Mouse (Mus musculus) forebrain, embryonic 15.5 days (tissue): ENCODE data around the gene Noc4l. TPM values are rescaled to one million over a fixed set of nuclear protein-coding genes. Genes with fewer than 3 reads are reported as not detected.

Experiments used
- ATAC-seq: fragments of 200-750 bp; cut with Nextera tagmentation; replicated peaks from 2 replicates; pipeline ENCODE4 v1.8.0; 2017; ENCODE audit warnings: mild to moderate bottlenecking, moderate TSS enrichment, moderate library complexity
- H3K27ac ChIP-seq: fragments of 300-500 bp; sonication (generic); replicated peaks from 2 replicates; pipeline ENCODE4 v1.5.1; 2015; ENCODE audit warnings: mild to moderate bottlenecking, inconsistent platforms
- H3K27me3 ChIP-seq: fragments of 300-500 bp; sonication (generic); 2 replicates; pipeline ENCODE4 v1.6.1; 2015; ENCODE audit warnings: inconsistent platforms
- H3K36me3 ChIP-seq: fragments of 300-500 bp; sonication (generic); 2 replicates; pipeline ENCODE4 v1.6.1; 2015; ENCODE audit warnings: mild to moderate bottlenecking, inconsistent platforms
- H3K4me1 ChIP-seq: fragments of 300-500 bp; sonication (generic); 2 replicates; pipeline ENCODE4 v1.6.1; 2015; ENCODE audit warnings: inconsistent platforms
- H3K4me2 ChIP-seq: fragments of 300-500 bp; sonication (generic); replicated peaks from 2 replicates; pipeline ENCODE4 v1.6.1; 2015; ENCODE audit warnings: mild to moderate bottlenecking, inconsistent platforms
- H3K4me3 ChIP-seq: fragments of 300-500 bp; sonication (generic); 2 replicates; pipeline ENCODE4 v1.5.1; 2015; ENCODE audit warnings: mild to moderate bottlenecking, inconsistent platforms
- H3K9ac ChIP-seq: fragments of 300-500 bp; sonication (generic); replicated peaks from 2 replicates; pipeline ENCODE4 v1.6.1; 2015; ENCODE audit warnings: mild to moderate bottlenecking, inconsistent platforms
- H3K9me3 ChIP-seq: fragments of 300-500 bp; sonication (generic); 2 replicates; pipeline ENCODE4 v1.6.1; 2016; ENCODE audit warnings: inconsistent platforms
- WGBS: fragments of 180-500 bp; shearing (Covaris S2); methylation state at CpG from one replicate; pipeline ENCODE4 v1.1.7; 2015; ENCODE audit warnings: mixed read lengths; 5-methylcytosine and 5-hydroxymethylcytosine counted together
- polyA plus RNA-seq: library from polyadenylated mRNA; unstranded; fragments of >200 nt; fragmentation: Nextera tagmentation; extraction: Ambion mirVana; gene quantifications from 2 replicates; pipeline ENCODE4 v1.2.1, GENCODE M21; 2015

Noc4l gene
- polyA plus RNA-seq, 1 experiment from 2014 or later: 44.4 TPM

GRCm38 (mm10) chr5:110635951-110636707, 17.1 kb downstream of the Noc4l start:
- 35% methylated on average over 6 of the region's 6 CpGs for WGBS

GRCm38 (mm10) chr5:110629525-110630120, 23.6 kb downstream of the Noc4l start:
- 75% methylated on average over 2 of the region's 2 CpGs for WGBS
- Histone ChIP-seq H3K9ac (no peak overlapping the region), H3K4me1 (no peaks in the 10 kb centered on the region), H3K4me3 (no peak overlapping the region), H3K9me3 (no peaks in the 10 kb centered on the region), H3K4me2 (no peak overlapping the region), H3K27ac (no peak overlapping the region), H3K36me3 (no peaks in the 10 kb centered on the region), H3K27me3 (no peaks in the 10 kb centered on the region)
- ATAC-seq: no peak

More at GRCm38 (mm10) chr5:110635951-110636707, 17.1 kb downstream of the Noc4l start:
- H3K9me3 ChIP-seq: no peaks in the 10 kb centered on the region
- H3K27me3 ChIP-seq: no peaks in the 10 kb centered on the region
- H3K36me3 ChIP-seq: no peaks in the 10 kb centered on the region
- no peak overlapping the region for H3K27ac ChIP-seq
- no peak overlapping the region for H3K4me3 ChIP-seq
- no peak overlapping the region for H3K4me2 ChIP-seq
- H3K9ac ChIP-seq: no peak overlapping the region
- no peaks in the 10 kb centered on the region; the same call in 1 of the 2 replicates for H3K4me1 ChIP-seq
- ATAC-seq: peak; percentile 72

GRCm38 (mm10) chr5:110628156-110628555, 25.1 kb downstream of the Noc4l start:
- no peak overlapping the region for H3K9ac ChIP-seq
- 32% methylated on average over 19 of the region's 19 CpGs for WGBS

GRCm38 (mm10) chr5:110627351-110627750, 25.9 kb downstream of the Noc4l start:
- Histone ChIP-seq H3K4me2 (no peak overlapping the region), H3K4me3 (no peak overlapping the region), H3K9ac (no peak overlapping the region), H3K9me3 (no peaks in the 10 kb centered on the region), H3K27me3 (no peaks in the 10 kb centered on the region), H3K4me1 (no peaks in the 10 kb centered on the region), H3K36me3 (no peaks in the 10 kb centered on the region), H3K27ac (no peak overlapping the region)
- ATAC-seq: no peak
- 75% methylated on average over 10 of the region's 10 CpGs for WGBS

More at GRCm38 (mm10) chr5:110628156-110628555, 25.1 kb downstream of the Noc4l start:
- Histone ChIP-seq H3K27me3 (no peaks in the 10 kb centered on the region), H3K9me3 (no peaks in the 10 kb centered on the region), H3K4me3 (no peak overlapping the region), H3K36me3 (no peaks in the 10 kb centered on the region), H3K4me1 (no peaks in the 10 kb centered on the region), H3K4me2 (no peak overlapping the region), H3K27ac (no peak overlapping the region)
- ATAC-seq: no peak

- ATAC-seq: no peak
- H3K27me3 ChIP-seq: 0 out of 2 replicates have a peak, but pooled peaks cover 3% of the 10 kb centered on the region
- H3K27ac ChIP-seq: no peak overlapping the region
- H3K36me3 ChIP-seq: no peaks in the 10 kb centered on the region
- WGBS: 76% methylated on average over 2 of the region's 2 CpGs
- H3K4me1 ChIP-seq: no peaks in the 10 kb centered on the region
- H3K9me3 ChIP-seq: no peaks in the 10 kb centered on the region
- no peak overlapping the region for H3K4me2 ChIP-seq
- no peak overlapping the region for H3K4me3 ChIP-seq
- no peak overlapping the region for H3K9ac ChIP-seq
Observed at GRCm38 (mm10) chr5:110624319-110624718, 28.9 kb downstream of the Noc4l start.

- Histone ChIP-seq H3K27me3 (0 out of 2 replicates have a peak, but pooled peaks cover 3% of the 10 kb centered on the region), H3K9ac (no peak overlapping the region), H3K4me3 (no peak overlapping the region), H3K4me2 (no peak overlapping the region), H3K27ac (no peak overlapping the region), H3K9me3 (no peaks in the 10 kb centered on the region), H3K36me3 (no peaks in the 10 kb centered on the region), H3K4me1 (no peaks in the 10 kb centered on the region)
- ATAC-seq: no peak
- 94% methylated on average over 6 of the region's 6 CpGs for WGBS
Observed at GRCm38 (mm10) chr5:110619226-110619625, 34.0 kb downstream of the Noc4l start.

- peak; percentile 91 for ATAC-seq
Observed at GRCm38 (mm10) chr5:110611435-110612158, 41.6 kb downstream of the Noc4l start.

GRCm38 (mm10) chr5:110610484-110610883, 42.7 kb downstream of the Noc4l start:
- Histone ChIP-seq H3K27ac (no peak overlapping the region), H3K4me2 (no peak overlapping the region), H3K9ac (no peak overlapping the region), H3K4me1 (peaks cover 17% of the 10 kb centered on the region), H3K4me3 (no peak overlapping the region), H3K9me3 (no peaks in the 10 kb centered on the region), H3K27me3 (no peaks in the 10 kb centered on the region), H3K36me3 (no peaks in the 10 kb centered on the region)
- WGBS: 89% methylated on average over 7 of the region's 7 CpGs
- no peak for ATAC-seq

More at GRCm38 (mm10) chr5:110611435-110612158, 41.6 kb downstream of the Noc4l start:
- Histone ChIP-seq H3K9me3 (no peaks in the 10 kb centered on the region), H3K4me2 (no peak overlapping the region), H3K4me1 (peaks cover 17% of the 10 kb centered on the region), H3K9ac (no peak overlapping the region), H3K4me3 (no peak overlapping the region), H3K27me3 (no peaks in the 10 kb centered on the region), H3K27ac (peak overlapping the region; percentile 52; the same call in 1 of the 2 replicates), H3K36me3 (no peaks in the 10 kb centered on the region)
- WGBS: 61% methylated on average over 5 of the region's 5 CpGs

GRCm38 (mm10) chr5:110609868-110610267, 43.3 kb downstream of the Noc4l start:
- WGBS: 77% methylated on average over 5 of the region's 5 CpGs

GRCm38 (mm10) chr5:110609425-110609824, 43.8 kb downstream of the Noc4l start:
- no peak overlapping the region for H3K4me3 ChIP-seq
- WGBS: 82% methylated on average over 3 of the region's 3 CpGs
- H3K27me3 ChIP-seq: no peaks in the 10 kb centered on the region
- ATAC-seq: no peak
- peaks cover 17% of the 10 kb centered on the region for H3K4me1 ChIP-seq
- H3K27ac ChIP-seq: no peak overlapping the region
- no peak overlapping the region for H3K4me2 ChIP-seq
- no peak overlapping the region for H3K9ac ChIP-seq
- no peaks in the 10 kb centered on the region for H3K36me3 ChIP-seq
- no peaks in the 10 kb centered on the region for H3K9me3 ChIP-seq

More at GRCm38 (mm10) chr5:110609868-110610267, 43.3 kb downstream of the Noc4l start:
- H3K27me3 ChIP-seq: no peaks in the 10 kb centered on the region
- ATAC-seq: no peak
- no peak overlapping the region for H3K4me3 ChIP-seq
- H3K27ac ChIP-seq: no peak overlapping the region
- peaks cover 17% of the 10 kb centered on the region for H3K4me1 ChIP-seq
- no peaks in the 10 kb centered on the region for H3K36me3 ChIP-seq
- H3K9me3 ChIP-seq: no peaks in the 10 kb centered on the region
- no peak overlapping the region for H3K9ac ChIP-seq
- H3K4me2 ChIP-seq: no peak overlapping the region

GRCm38 (mm10) chr5:110608941-110609340, 44.3 kb downstream of the Noc4l start:
- Histone ChIP-seq H3K27me3 (no peaks in the 10 kb centered on the region), H3K9me3 (no peaks in the 10 kb centered on the region), H3K9ac (no peak overlapping the region), H3K4me1 (peaks cover 17% of the 10 kb centered on the region), H3K36me3 (no peaks in the 10 kb centered on the region), H3K27ac (no peak overlapping the region), H3K4me2 (no peak overlapping the region), H3K4me3 (no peak overlapping the region)
- ATAC-seq: no peak
- WGBS: 14% methylated on average over 8 of the region's 8 CpGs

- H3K27ac ChIP-seq: no peak overlapping the region
- WGBS: 63% methylated on average over 6 of the region's 6 CpGs
Observed at GRCm38 (mm10) chr5:110608336-110608735, 44.9 kb downstream of the Noc4l start.

More at GRCm38 (mm10) chr5:110608336-110608735, 44.9 kb downstream of the Noc4l start:
- H3K9me3 ChIP-seq: no peaks in the 10 kb centered on the region
- H3K9ac ChIP-seq: no peak overlapping the region
- no peaks in the 10 kb centered on the region for H3K27me3 ChIP-seq
- H3K4me3 ChIP-seq: no peak overlapping the region
- peaks cover 17% of the 10 kb centered on the region for H3K4me1 ChIP-seq
- no peak for ATAC-seq
- H3K36me3 ChIP-seq: no peaks in the 10 kb centered on the region
- no peak overlapping the region for H3K4me2 ChIP-seq
